Mouse (Mus musculus) layer of hippocampus, adult 2 months (tissue): Measurements from ENCODE around the gene Zbtb16. TPM values are rescaled to one million over a fixed set of nuclear protein-coding genes. Genes with fewer than 3 reads are reported as not detected.

ENCODE experiments used
- DNase-seq, 2 experiments: peaks; one replicate each; pipeline ENCODE4 v3.0.0; 2022; ENCODE audit warnings: low spot score in 2 of 2
- H3K27ac ChIP-seq: fragments of 200-600 bp; 2 replicates; pipeline ENCODE4 v1.8.1; 2022
- H3K4me3 ChIP-seq: fragments of 200-600 bp; 2 replicates; pipeline ENCODE4 v1.8.1; 2022; ENCODE audit warnings: mild to moderate bottlenecking
- CTCF ChIP-seq: fragments of 200-600 bp; conservative IDR thresholded peaks from 2 replicates; pipeline ENCODE4 v1.8.1; 2022; ENCODE audit warnings: antibody characterized with exemption, mild to moderate bottlenecking, moderate library complexity
- total RNA-seq, 2 experiments: library from RNA; stranded (reverse); gene quantifications; 2 replicates each; pipeline ENCODE4 v1.2.3; 2021

The Zbtb16 gene
- total RNA-seq, 2 experiments from 2014 or later: 143 to 149 TPM

GRCm38 (mm10) chr9:48813960-48814880 is 21.8 kb downstream of the Zbtb16 start:
- TF ChIP-seq CTCF: no peak; the same call in 1 of the 2 replicates
- peak overlapping the region; percentile 72 for H3K27ac ChIP-seq
- H3K4me3 ChIP-seq: no peak overlapping the region
- no peak for DNase-seq

GRCm38 (mm10) chr9:48812352-48812751 is 23.7 kb downstream of the Zbtb16 start:
- TF ChIP-seq CTCF: no peak
- Histone ChIP-seq H3K27ac (peak overlapping the region; percentile 72; the same call in 1 of the 2 replicates), H3K4me3 (no peak overlapping the region)
- no peak for DNase-seq

GRCm38 (mm10) chr9:48806591-48806990 is 29.4 kb downstream of the Zbtb16 start:
- peak; percentile 16; the same call in 1 of the 2 replicates for TF ChIP-seq CTCF
- Histone ChIP-seq H3K27ac (peak overlapping the region; percentile 76), H3K4me3 (no peak overlapping the region)
- no peak for DNase-seq

- Histone ChIP-seq H3K4me3 (no peak overlapping the region), H3K27ac (peak overlapping the region; percentile 76)
- no peak for DNase-seq
- TF ChIP-seq CTCF: no peak
Measured at GRCm38 (mm10) chr9:48805850-48806249, 30.2 kb downstream of the Zbtb16 start.

- Histone ChIP-seq H3K27ac (peak overlapping the region; percentile 70), H3K4me3 (no peak overlapping the region)
- DNase-seq: no peak
- no peak for TF ChIP-seq CTCF
Measured at GRCm38 (mm10) chr9:48804509-48804908, 31.5 kb downstream of the Zbtb16 start.

- peak; percentile 67 to 81 for DNase-seq
- Histone ChIP-seq H3K27ac (peak overlapping the region; percentile 70), H3K4me3 (no peak overlapping the region)
- TF ChIP-seq CTCF: no peak
Measured at GRCm38 (mm10) chr9:48803460-48804240, 32.4 kb downstream of the Zbtb16 start.

- TF ChIP-seq CTCF: no peak
- no peak overlapping the region for H3K4me3 ChIP-seq
- DNase-seq: no peak
- peak overlapping the region; percentile 70 for H3K27ac ChIP-seq
Measured at GRCm38 (mm10) chr9:48802374-48802773, 33.6 kb downstream of the Zbtb16 start.

GRCm38 (mm10) chr9:48801322-48801721 is 34.7 kb downstream of the Zbtb16 start:
- H3K27ac ChIP-seq: peak overlapping the region; percentile 82
- DNase-seq: no peak
- H3K4me3 ChIP-seq: no peak overlapping the region
- TF ChIP-seq CTCF: no peak

- no peak for DNase-seq
- H3K27ac ChIP-seq: peak overlapping the region; percentile 82
- no peak overlapping the region for H3K4me3 ChIP-seq
- TF ChIP-seq CTCF: no peak
Measured at GRCm38 (mm10) chr9:48800627-48801026, 35.4 kb downstream of the Zbtb16 start.

GRCm38 (mm10) chr9:48798044-48798443 is 38.0 kb downstream of the Zbtb16 start:
- no peak for DNase-seq
- Histone ChIP-seq H3K4me3 (no peak overlapping the region), H3K27ac (peak overlapping the region; percentile 84)
- TF ChIP-seq CTCF: no peak

GRCm38 (mm10) chr9:48796267-48796822 is 39.7 kb downstream of the Zbtb16 start:
- TF ChIP-seq CTCF: no peak
- DNase-seq: no peak
- H3K27ac ChIP-seq: peak overlapping the region; percentile 84
- peak overlapping the region; percentile 3; the same call in 1 of the 2 replicates for H3K4me3 ChIP-seq

GRCm38 (mm10) chr9:48795740-48796139 is 40.3 kb downstream of the Zbtb16 start:
- Histone ChIP-seq H3K27ac (peak overlapping the region; percentile 84), H3K4me3 (no peak overlapping the region; the same call in 1 of the 2 replicates)
- no peak for TF ChIP-seq CTCF
- DNase-seq: no peak

- peak overlapping the region; percentile 84 for H3K27ac ChIP-seq
- no peak overlapping the region for H3K4me3 ChIP-seq
- no peak for TF ChIP-seq CTCF
- no peak for DNase-seq
Measured at GRCm38 (mm10) chr9:48795095-48795494, 40.9 kb downstream of the Zbtb16 start.
